Mouse (Mus musculus) midbrain, embryonic 14.5 days (tissue): Measurements from ENCODE around the gene Ehd1. TPM values are rescaled to one million over a fixed set of nuclear protein-coding genes. Genes with fewer than 3 reads are reported as not detected.

Experiments
- ATAC-seq: fragments of 200-750 bp; cut with Nextera tagmentation; 2 replicates; pipeline ENCODE4 v1.8.0; 2017; ENCODE audit warnings: moderate number of reproducible peaks, moderate library complexity; ENCODE audit not compliant: low FRiP score, low TSS enrichment
- DNase-seq: peaks from one replicate; pipeline ENCODE4 v3.0.0-alpha.2; 2015
- H3K27ac ChIP-seq: fragments of 300-500 bp; sonication (generic); replicated peaks from 2 replicates; pipeline ENCODE4 v1.5.1; 2014; ENCODE audit warnings: mild to moderate bottlenecking, low read depth, low read length, moderate library complexity
- H3K27me3 ChIP-seq: fragments of 300-500 bp; sonication (generic); 2 replicates; pipeline ENCODE4 v1.6.1; 2014; ENCODE audit warnings: low read length, control low read depth, mixed read lengths; ENCODE audit not compliant: control insufficient read depth, insufficient read depth
- H3K36me3 ChIP-seq: fragments of 300-500 bp; sonication (generic); 2 replicates; pipeline ENCODE4 v1.6.1; 2014; ENCODE audit warnings: low read length, control low read depth; ENCODE audit not compliant: control insufficient read depth, insufficient read depth
- H3K4me1 ChIP-seq: fragments of 300-500 bp; sonication (generic); 2 replicates; pipeline ENCODE4 v1.6.1; 2014; ENCODE audit warnings: mild to moderate bottlenecking, antibody characterized with exemption, low read length, control low read depth; ENCODE audit not compliant: control insufficient read depth, insufficient read depth
- H3K4me2 ChIP-seq: fragments of 300-500 bp; sonication (generic); 2 replicates; pipeline ENCODE4 v1.6.1; 2014; ENCODE audit warnings: mild to moderate bottlenecking, low read length, moderate library complexity
- H3K4me3 ChIP-seq: fragments of 300-500 bp; sonication (generic); replicated peaks from 2 replicates; pipeline ENCODE4 v1.5.1; 2014; ENCODE audit warnings: low read depth, low read length
- H3K9ac ChIP-seq: fragments of 300-500 bp; sonication (generic); replicated peaks from 2 replicates; pipeline ENCODE4 v1.6.1; 2014; ENCODE audit warnings: mild to moderate bottlenecking, low read length, moderate library complexity
- H3K9me3 ChIP-seq: fragments of 300-500 bp; sonication (generic); 2 replicates; pipeline ENCODE4 v1.6.1; 2016; ENCODE audit warnings: low read length, control low read depth, mixed read lengths; ENCODE audit not compliant: control insufficient read depth
- WGBS: fragments of 180-500 bp; shearing (Covaris S2); extraction: QIAGEN DNeasy Blood & Tissue Kit; methylation state at CpG from one replicate; pipeline ENCODE4 v1.1.7; 2014; 5-methylcytosine and 5-hydroxymethylcytosine counted together
- polyA plus RNA-seq: library from polyadenylated mRNA; unstranded; fragments of >200 nt; fragmentation: Nextera tagmentation; extraction: Ambion mirVana; gene quantifications from 2 replicates; pipeline ENCODE4 v1.2.1, GENCODE M21; 2014

Gene Ehd1
- polyA plus RNA-seq, 1 experiment from 2014 or later, result 75.0 TPM

- peak overlapping the region; percentile 80 for H3K4me3 ChIP-seq
- WGBS, result 96% methylated on average over 10 of the region's 10 CpGs
- H3K27me3 ChIP-seq, result no peaks in the 10 kb centered on the region
- H3K9ac ChIP-seq, result peak overlapping the region; percentile 90; the same call in 1 of the 2 replicates
- H3K4me1 ChIP-seq, result peaks cover 20% of the 10 kb centered on the region
- ATAC-seq (no peak), DNase-seq (no peak)
- H3K4me2 ChIP-seq, result peak overlapping the region; percentile 79
- no peaks in the 10 kb centered on the region for H3K9me3 ChIP-seq
- peaks cover 40% of the 10 kb centered on the region for H3K36me3 ChIP-seq
- no peak overlapping the region for H3K27ac ChIP-seq
Measured at GRCm38 (mm10) chr19:6336920-6337319, 60.4 kb downstream of the Ehd1 start.

- peaks cover 20% of the 10 kb centered on the region for H3K4me1 ChIP-seq
- DNase-seq (no peak), ATAC-seq (no peak)
- no peak overlapping the region for H3K4me2 ChIP-seq
- 95% methylated on average over 7 of the region's 7 CpGs for WGBS
- H3K36me3 ChIP-seq, result peaks cover 49% of the 10 kb centered on the region
- H3K9ac ChIP-seq, result no peak overlapping the region
- no peak overlapping the region; the same call in 1 of the 2 replicates for H3K27ac ChIP-seq
- no peaks in the 10 kb centered on the region for H3K9me3 ChIP-seq
- H3K4me3 ChIP-seq, result no peak overlapping the region
- H3K27me3 ChIP-seq, result no peaks in the 10 kb centered on the region
Measured at GRCm38 (mm10) chr19:6338171-6338570, 61.6 kb downstream of the Ehd1 start.

- WGBS, result 95% methylated on average over 11 of the region's 11 CpGs
- H3K9me3 ChIP-seq, result no peaks in the 10 kb centered on the region
- no peak overlapping the region for H3K4me3 ChIP-seq
- H3K9ac ChIP-seq, result no peak overlapping the region
- ATAC-seq, result no peak
- DNase-seq, result no peak
- H3K36me3 ChIP-seq, result peaks cover 54% of the 10 kb centered on the region
- no peaks in the 10 kb centered on the region for H3K27me3 ChIP-seq
- H3K4me1 ChIP-seq, result peaks cover 20% of the 10 kb centered on the region
- H3K4me2 ChIP-seq, result no peak overlapping the region
- H3K27ac ChIP-seq, result no peak overlapping the region
Measured at GRCm38 (mm10) chr19:6338716-6339115, 62.2 kb downstream of the Ehd1 start.

- Histone ChIP-seq H3K4me3 (no peak overlapping the region), H3K27ac (no peak overlapping the region), H3K9me3 (no peaks in the 10 kb centered on the region), H3K36me3 (peaks cover 59% of the 10 kb centered on the region), H3K9ac (no peak overlapping the region), H3K27me3 (no peaks in the 10 kb centered on the region), H3K4me2 (no peak overlapping the region), H3K4me1 (peaks cover 20% of the 10 kb centered on the region)
- DNase-seq (no peak), ATAC-seq (no peak)
- WGBS, result 97% methylated on average over 6 of the region's 6 CpGs
Measured at GRCm38 (mm10) chr19:6339191-6339590, 62.7 kb downstream of the Ehd1 start.

GRCm38 (mm10) chr19:6339890-6340504 lies 63.5 kb downstream of the Ehd1 start:
- peak overlapping the region; percentile 84; the same call in 1 of the 2 replicates for H3K4me2 ChIP-seq
- H3K9ac ChIP-seq, result no peak overlapping the region
- no peak overlapping the region for H3K4me3 ChIP-seq
- ATAC-seq (no peak), DNase-seq (no peak)
- 60% methylated on average over 15 of the region's 15 CpGs for WGBS
- no peaks in the 10 kb centered on the region for H3K27me3 ChIP-seq
- peaks cover 67% of the 10 kb centered on the region for H3K36me3 ChIP-seq
- H3K27ac ChIP-seq, result no peak overlapping the region
- peaks cover 20% of the 10 kb centered on the region for H3K4me1 ChIP-seq
- H3K9me3 ChIP-seq, result no peaks in the 10 kb centered on the region

- Histone ChIP-seq H3K27ac (no peak within 1 kb of the TSS), H3K36me3 (peaks cover 75% of the 10 kb centered on the region)
- WGBS, result 6% methylated on average over 72 of the region's 72 CpGs
Measured at GRCm38 (mm10) chr19:6340524-6341452, 64.3 kb downstream of the Ehd1 start, which contains the start of gene Map4k2. Gene Map4k2, plus strand, starts transcription at chr19:6341135.

GRCm38 (mm10) chr19:6341453-6342077 lies 65.0 kb downstream of the Ehd1 start:
- ATAC-seq, result no peak
- DNase-seq, result no peak

More at GRCm38 (mm10) chr19:6340524-6341452, 64.3 kb downstream of the Ehd1 start, which contains the start of gene Map4k2:
- H3K4me1 ChIP-seq, result peaks cover 20% of the 10 kb centered on the region
- H3K9me3 ChIP-seq, result no peaks in the 10 kb centered on the region
- peak within 1 kb of the TSS; percentile 68 for H3K9ac ChIP-seq
- H3K27me3 ChIP-seq, result no peaks in the 10 kb centered on the region
- peak within 1 kb of the TSS; percentile 84 for H3K4me2 ChIP-seq
- peak; percentile 69 for ATAC-seq
- peak; percentile 80 for DNase-seq
- peak within 1 kb of the TSS; percentile 47 for H3K4me3 ChIP-seq

GRCm38 (mm10) chr19:6342276-6342933 lies 65.9 kb downstream of the Ehd1 start:
- Histone ChIP-seq H3K9me3 (no peaks in the 10 kb centered on the region), H3K4me1 (peaks cover 8% of the 10 kb centered on the region; the same call in 1 of the 2 replicates), H3K9ac (no peak overlapping the region), H3K27ac (no peak overlapping the region), H3K4me3 (no peak overlapping the region), H3K4me2 (peak overlapping the region; percentile 84; the same call in 1 of the 2 replicates), H3K36me3 (peaks cover 86% of the 10 kb centered on the region), H3K27me3 (no peaks in the 10 kb centered on the region)
- DNase-seq, result no peak
- WGBS, result 78% methylated on average over 5 of the region's 5 CpGs
- no peak for ATAC-seq

More at GRCm38 (mm10) chr19:6341453-6342077, 65.0 kb downstream of the Ehd1 start:
- Histone ChIP-seq H3K27ac (no peak overlapping the region), H3K9me3 (no peaks in the 10 kb centered on the region), H3K4me3 (peak overlapping the region; percentile 47), H3K36me3 (peaks cover 83% of the 10 kb centered on the region), H3K9ac (peak overlapping the region; percentile 68), H3K4me1 (peaks cover 13% of the 10 kb centered on the region), H3K27me3 (no peaks in the 10 kb centered on the region), H3K4me2 (peak overlapping the region; percentile 84)
- WGBS, result 12% methylated on average over 23 of the region's 23 CpGs
